Mouse (Mus musculus) A20 (cell line): ENCODE results near the gene 1700069L16Rik.

ENCODE experiments used
- DNase-seq: peaks from one replicate; pipeline ENCODE4 v3.0.0-alpha.2; 2011; ENCODE audit warnings: low read depth, low spot score

The 1700069L16Rik gene

DNA sequence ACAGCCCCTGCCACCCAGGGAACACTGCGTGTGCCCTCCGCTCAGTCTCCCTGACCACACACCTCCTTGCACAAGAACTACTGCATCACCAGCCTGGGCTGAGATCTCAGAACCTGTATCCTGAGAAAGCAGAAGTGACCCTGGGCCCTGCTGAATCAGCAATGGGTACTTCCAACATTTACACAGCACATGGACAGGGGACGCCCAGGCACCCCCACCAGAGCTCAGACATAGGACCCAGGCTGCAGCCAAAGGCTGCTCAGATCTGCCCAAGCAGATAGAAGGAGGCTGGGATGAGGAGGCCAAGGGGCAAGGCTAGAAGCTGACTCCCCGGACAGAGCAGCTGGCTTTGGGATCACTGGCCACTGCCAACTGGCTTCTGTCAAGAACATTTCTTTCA, 80.1 kb downstream of the 1700069L16Rik start:
- DNase-seq = no peak

DNA sequence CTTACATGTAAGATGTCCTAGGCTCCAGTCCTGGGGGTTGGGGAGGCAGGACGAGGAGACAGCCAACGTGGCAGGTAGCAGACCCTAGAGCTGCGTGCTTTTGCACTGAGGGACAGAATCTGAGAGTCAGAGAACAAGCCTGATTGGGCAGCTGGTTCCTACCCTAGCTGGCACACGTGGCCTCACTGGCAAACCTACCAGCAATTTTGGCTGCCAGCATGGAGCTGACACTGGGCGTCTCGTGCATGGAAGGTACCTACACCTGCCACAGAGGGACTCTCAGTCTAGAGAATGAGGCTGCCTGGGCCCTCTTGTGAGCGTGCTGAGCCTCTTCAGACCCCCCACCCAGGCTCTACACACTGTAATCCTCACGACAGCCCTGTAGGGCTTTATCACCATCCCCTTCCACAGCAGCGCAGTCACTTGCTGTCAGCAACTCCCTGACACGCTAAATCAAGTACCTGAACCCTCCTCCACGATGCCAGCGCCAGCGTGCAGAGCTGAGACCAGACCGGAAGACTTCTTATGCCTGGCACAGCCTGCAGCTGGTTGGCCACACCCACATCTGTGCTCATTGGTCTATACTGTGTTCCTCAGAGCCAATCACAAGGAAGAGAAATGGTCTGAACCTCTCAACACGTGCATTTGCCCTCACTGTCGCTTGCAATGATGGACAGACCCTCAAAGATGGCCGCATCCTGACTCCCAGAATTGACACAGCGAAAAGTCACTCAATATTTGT, 81.3 kb downstream of the 1700069L16Rik start:
- no peak for DNase-seq
